Mouse (Mus musculus) kidney, embryonic 14.5 days (tissue): ENCODE measurements around the gene Prkab1. TPM values are rescaled to one million over a fixed set of nuclear protein-coding genes. Genes with fewer than 3 reads are reported as not detected.

ENCODE experiments used
- ATAC-seq: fragments of 200-750 bp; cut with Nextera tagmentation; 2 replicates; pipeline ENCODE4 v1.8.0; 2017; ENCODE audit warnings: moderate number of reproducible peaks, mild to moderate bottlenecking, moderate TSS enrichment, moderate library complexity; ENCODE audit not compliant: low FRiP score, low TSS enrichment
- H3K27ac ChIP-seq: fragments of 300-500 bp; sonication (generic); 2 replicates; pipeline ENCODE4 v1.5.1; 2014; ENCODE audit warnings: low read depth, mild to moderate bottlenecking, low read length, moderate library complexity, mixed read lengths
- H3K27me3 ChIP-seq: fragments of 300-500 bp; sonication (generic); 2 replicates; pipeline ENCODE4 v1.6.1; 2014; ENCODE audit warnings: mild to moderate bottlenecking, low read length; ENCODE audit not compliant: control insufficient read depth, insufficient read depth
- H3K36me3 ChIP-seq: fragments of 300-500 bp; sonication (generic); 2 replicates; pipeline ENCODE4 v1.6.1; 2014; ENCODE audit warnings: low read length, mixed read lengths; ENCODE audit not compliant: control insufficient read depth, insufficient read depth
- H3K4me1 ChIP-seq: fragments of 300-500 bp; sonication (generic); 2 replicates; pipeline ENCODE4 v1.6.1; 2014; ENCODE audit warnings: low read length, mixed read lengths; ENCODE audit not compliant: control insufficient read depth, insufficient read depth
- H3K4me2 ChIP-seq: fragments of 300-500 bp; sonication (generic); replicated peaks from 2 replicates; pipeline ENCODE4 v1.6.1; 2014; ENCODE audit warnings: low read depth, mild to moderate bottlenecking, low read length
- H3K4me3 ChIP-seq: fragments of 300-500 bp; sonication (generic); 2 replicates; pipeline ENCODE4 v1.5.1; 2014; ENCODE audit warnings: mild to moderate bottlenecking, low read length
- H3K9ac ChIP-seq: fragments of 300-500 bp; sonication (generic); 2 replicates; pipeline ENCODE4 v1.6.1; 2014; ENCODE audit warnings: low read depth, mild to moderate bottlenecking, low read length, moderate library complexity
- H3K9me3 ChIP-seq: fragments of 300-500 bp; sonication (generic); 2 replicates; pipeline ENCODE4 v1.6.1; 2016; ENCODE audit warnings: low read length; ENCODE audit not compliant: control insufficient read depth
- WGBS: fragments of 180-500 bp; shearing (Covaris S2); extraction: QIAGEN DNeasy Blood & Tissue Kit; methylation state at CpG from one replicate; pipeline ENCODE4 v1.1.7; 2014; 5-methylcytosine and 5-hydroxymethylcytosine counted together
- polyA plus RNA-seq: library from polyadenylated mRNA; unstranded; fragments of >200 nt; fragmentation: Nextera tagmentation; extraction: Ambion mirVana; gene quantifications from 2 replicates; pipeline ENCODE4 v1.2.1, GENCODE M21; 2014

The Prkab1 gene
- polyA plus RNA-seq, 1 experiment from 2014 or later = 85.5 TPM

DNA sequence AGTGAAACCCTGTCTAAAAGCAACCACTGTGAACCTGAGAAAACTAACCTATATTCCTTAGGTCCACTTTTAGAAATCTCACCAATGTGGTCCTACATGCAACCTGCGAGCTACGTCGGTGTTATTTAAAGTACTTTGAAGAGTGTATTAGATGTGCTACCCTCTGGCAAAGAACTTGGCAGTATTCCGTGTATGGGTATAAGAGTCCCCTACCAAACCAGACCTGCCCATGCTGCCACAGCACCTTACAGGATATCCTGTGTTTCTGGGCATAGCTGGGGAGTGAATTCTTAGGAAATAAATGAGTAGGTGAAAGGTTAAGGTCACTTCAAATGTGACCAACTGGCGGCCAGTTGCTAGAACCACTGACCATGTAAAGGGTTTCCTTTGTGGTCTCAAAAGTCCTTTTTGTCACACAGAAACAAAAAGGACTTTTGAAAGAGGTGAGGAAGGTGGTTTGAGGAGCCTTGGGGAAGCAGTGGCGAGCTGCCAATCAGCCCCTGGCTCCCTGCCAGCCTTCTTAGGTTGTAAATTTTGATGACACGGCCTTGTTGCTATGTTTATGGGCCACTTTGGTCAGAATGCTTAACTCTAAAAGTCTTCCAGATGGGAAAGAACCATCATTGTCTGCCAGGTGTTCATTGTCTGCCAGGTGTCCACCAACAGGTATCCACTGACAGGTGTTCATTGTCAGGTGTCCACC, 41.5 kb downstream of the Prkab1 start:
- no peak overlapping the region for H3K4me3 ChIP-seq
- no peaks in the 10 kb centered on the region for H3K27me3 ChIP-seq
- H3K4me1 ChIP-seq = peaks cover 14% of the 10 kb centered on the region
- H3K36me3 ChIP-seq = peaks cover 40% of the 10 kb centered on the region
- H3K4me2 ChIP-seq = no peak overlapping the region
- peak overlapping the region; percentile 37; the same call in 1 of the 2 replicates for H3K27ac ChIP-seq
- H3K9ac ChIP-seq = no peak overlapping the region
- H3K9me3 ChIP-seq = no peaks in the 10 kb centered on the region
- 71% methylated on average over 7 of the region's 7 CpGs for WGBS
- ATAC-seq = no peak

DNA sequence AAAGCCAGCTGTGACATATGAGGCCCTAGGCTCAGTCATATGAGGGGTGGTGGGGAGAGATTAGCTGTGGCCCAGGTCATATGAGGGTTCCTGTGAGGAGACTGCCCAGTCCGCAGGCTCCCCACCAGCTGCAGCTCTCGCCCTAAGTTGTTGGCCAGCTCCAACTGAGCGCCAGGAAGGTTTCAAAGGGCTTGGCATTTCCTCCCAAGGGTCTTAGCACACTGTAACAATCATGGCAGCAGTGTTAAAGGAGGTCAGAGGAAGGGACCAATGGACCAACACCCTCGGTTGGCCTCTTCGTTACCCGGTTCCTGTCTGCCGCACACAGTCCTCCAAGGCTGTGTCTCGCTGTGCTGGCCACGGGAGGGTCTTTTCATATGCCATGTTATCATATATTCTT, 43.8 kb downstream of the Prkab1 start:
- Histone ChIP-seq H3K36me3 (peaks cover 28% of the 10 kb centered on the region), H3K27ac (no peak overlapping the region), H3K4me3 (no peak overlapping the region), H3K9ac (no peak overlapping the region), H3K4me2 (no peak overlapping the region), H3K27me3 (no peaks in the 10 kb centered on the region), H3K4me1 (peaks cover 25% of the 10 kb centered on the region), H3K9me3 (no peaks in the 10 kb centered on the region)
- 81% methylated on average over 9 of the region's 9 CpGs for WGBS
- no peak for ATAC-seq

GRCm38 (mm10) chr5:115979134-115979696, 45.1 kb downstream of the Prkab1 start:
- ATAC-seq = no peak
- Histone ChIP-seq H3K36me3 (peaks cover 28% of the 10 kb centered on the region), H3K4me2 (no peak overlapping the region), H3K9ac (no peak overlapping the region), H3K27ac (no peak overlapping the region; the same call in 1 of the 2 replicates), H3K9me3 (no peaks in the 10 kb centered on the region), H3K27me3 (no peaks in the 10 kb centered on the region), H3K4me3 (no peak overlapping the region), H3K4me1 (peaks cover 25% of the 10 kb centered on the region)
- WGBS = 59% methylated on average over 16 of the region's 16 CpGs

DNA sequence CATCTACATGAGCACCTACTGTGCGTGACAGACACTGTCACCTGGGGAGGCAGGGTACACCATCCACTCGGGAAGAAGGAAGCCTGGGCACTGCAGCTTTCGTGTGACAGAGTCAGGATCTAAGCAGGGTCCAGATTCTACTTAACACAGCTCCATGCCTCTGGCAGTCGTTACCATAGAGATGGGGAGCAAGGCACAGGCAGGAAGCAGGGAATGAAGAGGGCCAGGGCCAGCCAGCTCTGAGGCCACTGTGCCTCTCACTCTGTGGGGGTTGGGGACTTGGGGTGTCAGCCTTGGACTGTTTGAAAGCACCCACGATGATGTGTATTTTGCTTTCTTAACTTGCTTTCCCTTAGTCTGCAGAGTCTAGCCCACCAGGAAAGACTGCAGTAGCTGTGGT, 46.1 kb downstream of the Prkab1 start:
- peaks cover 25% of the 10 kb centered on the region for H3K4me1 ChIP-seq
- no peaks in the 10 kb centered on the region for H3K27me3 ChIP-seq
- H3K4me2 ChIP-seq = no peak overlapping the region
- peak overlapping the region; percentile 78 for H3K27ac ChIP-seq
- H3K9ac ChIP-seq = no peak overlapping the region
- no peak overlapping the region for H3K4me3 ChIP-seq
- WGBS = 44% methylated on average over 5 of the region's 5 CpGs
- peaks cover 32% of the 10 kb centered on the region for H3K36me3 ChIP-seq
- no peaks in the 10 kb centered on the region for H3K9me3 ChIP-seq
- ATAC-seq = peak; percentile 58; the same call in 1 of the 2 replicates

DNA sequence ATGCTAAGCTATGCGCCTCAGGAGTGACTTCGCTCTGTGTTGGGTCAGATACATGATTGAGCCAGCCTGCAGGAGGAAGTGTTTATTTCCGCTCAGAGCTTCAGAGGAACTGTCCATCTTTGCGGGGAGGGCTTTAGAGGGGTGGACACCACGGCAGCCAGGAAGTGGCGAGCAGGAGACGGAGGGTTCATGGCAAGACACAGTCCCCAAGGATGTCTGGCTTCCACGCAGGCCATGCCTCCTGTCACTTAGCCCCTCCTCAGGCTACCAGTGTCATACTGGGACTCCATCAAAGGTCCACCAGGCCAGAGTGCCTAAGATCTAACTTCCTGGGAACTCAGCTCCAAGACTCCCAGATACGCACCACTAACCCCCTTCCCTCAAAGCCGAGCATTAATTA, 46.6 kb downstream of the Prkab1 start:
- peak; percentile 65 for ATAC-seq
- peaks cover 29% of the 10 kb centered on the region for H3K36me3 ChIP-seq
- H3K9ac ChIP-seq = no peak overlapping the region
- H3K4me3 ChIP-seq = no peak overlapping the region
- peaks cover 21% of the 10 kb centered on the region for H3K4me1 ChIP-seq
- no peaks in the 10 kb centered on the region for H3K27me3 ChIP-seq
- 28% methylated on average over 10 of the region's 10 CpGs for WGBS
- H3K27ac ChIP-seq = peak overlapping the region; percentile 78
- peak overlapping the region; percentile 17; the same call in 1 of the 2 replicates for H3K4me2 ChIP-seq
- H3K9me3 ChIP-seq = no peaks in the 10 kb centered on the region

DNA sequence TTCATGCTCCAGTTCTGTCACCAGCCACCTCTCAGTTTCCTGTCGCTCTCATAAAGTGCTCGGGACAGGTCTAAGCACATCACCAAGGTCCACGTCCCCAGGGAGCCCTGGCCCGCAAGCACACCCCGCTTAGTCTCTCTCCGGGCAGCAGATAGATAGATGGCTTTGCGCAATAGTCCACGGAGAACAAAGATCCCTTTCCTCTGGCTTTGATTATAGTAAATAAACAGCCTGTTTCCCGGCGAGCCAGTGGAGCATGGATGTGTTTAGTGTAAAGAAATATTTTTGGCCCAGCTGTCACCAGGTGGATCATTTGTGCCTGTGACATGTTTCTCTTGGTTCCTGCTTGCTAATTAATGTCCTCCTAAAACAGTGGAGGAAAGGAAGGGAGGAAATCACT, 47.0 kb downstream of the Prkab1 start:
- H3K27ac ChIP-seq = peak overlapping the region; percentile 78
- peak overlapping the region; percentile 17; the same call in 1 of the 2 replicates for H3K4me2 ChIP-seq
- H3K9ac ChIP-seq = no peak overlapping the region
- no peaks in the 10 kb centered on the region for H3K9me3 ChIP-seq
- H3K4me3 ChIP-seq = no peak overlapping the region
- peaks cover 21% of the 10 kb centered on the region for H3K4me1 ChIP-seq
- H3K27me3 ChIP-seq = no peaks in the 10 kb centered on the region
- WGBS = 27% methylated on average over 10 of the region's 10 CpGs
- peak; percentile 28; the same call in 1 of the 2 replicates for ATAC-seq
- H3K36me3 ChIP-seq = peaks cover 28% of the 10 kb centered on the region

- H3K36me3 ChIP-seq = peaks cover 23% of the 10 kb centered on the region
- H3K27ac ChIP-seq = peak overlapping the region; percentile 78; the same call in 1 of the 2 replicates
- no peak overlapping the region for H3K9ac ChIP-seq
- 91% methylated on average over 5 of the region's 5 CpGs for WGBS
- no peak overlapping the region for H3K4me2 ChIP-seq
- H3K4me1 ChIP-seq = peaks cover 21% of the 10 kb centered on the region
- no peaks in the 10 kb centered on the region for H3K9me3 ChIP-seq
- no peak overlapping the region for H3K4me3 ChIP-seq
- ATAC-seq = no peak
- H3K27me3 ChIP-seq = no peaks in the 10 kb centered on the region
Observed at GRCm38 (mm10) chr5:115976446-115976845, 47.9 kb downstream of the Prkab1 start.

GRCm38 (mm10) chr5:115975672-115976071, 48.6 kb downstream of the Prkab1 start:
- 91% methylated on average over 10 of the region's 10 CpGs for WGBS
- H3K9me3 ChIP-seq = no peaks in the 10 kb centered on the region
- no peak overlapping the region for H3K4me2 ChIP-seq
- peaks cover 21% of the 10 kb centered on the region for H3K4me1 ChIP-seq
- H3K36me3 ChIP-seq = peaks cover 29% of the 10 kb centered on the region; the same call in 1 of the 2 replicates
- no peak overlapping the region for H3K4me3 ChIP-seq
- H3K27ac ChIP-seq = no peak overlapping the region
- ATAC-seq = no peak
- no peaks in the 10 kb centered on the region for H3K27me3 ChIP-seq
- no peak overlapping the region for H3K9ac ChIP-seq

DNA sequence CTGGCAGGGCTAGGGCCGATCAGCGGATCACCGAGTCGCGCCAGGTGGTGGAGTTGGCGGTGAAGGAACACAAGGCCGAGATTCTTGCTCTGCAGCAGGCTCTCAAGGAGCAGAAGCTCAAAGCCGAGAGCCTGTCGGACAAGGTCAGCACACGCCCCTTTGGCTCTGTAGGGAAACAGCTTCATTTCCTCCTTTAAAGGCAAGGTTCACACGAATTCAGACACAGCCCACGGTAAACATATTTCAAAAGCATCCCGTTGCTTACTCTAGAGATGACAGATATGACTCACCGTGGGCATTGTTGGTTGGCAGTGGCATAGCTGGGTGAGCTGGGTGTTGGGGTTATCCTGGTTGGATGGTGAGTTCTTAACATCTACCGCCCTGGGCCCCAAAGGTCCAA, 53.1 kb downstream of the Prkab1 start:
- 85% methylated on average over 15 of the region's 15 CpGs for WGBS
- Histone ChIP-seq H3K27me3 (no peaks in the 10 kb centered on the region), H3K9me3 (no peaks in the 10 kb centered on the region), H3K27ac (no peak overlapping the region), H3K4me1 (no peaks in the 10 kb centered on the region), H3K4me3 (no peak overlapping the region), H3K36me3 (peaks cover 39% of the 10 kb centered on the region), H3K9ac (no peak overlapping the region), H3K4me2 (no peak overlapping the region)
- no peak for ATAC-seq
